Mouse (Mus musculus): ENCODE measurements at regions not wholly inside any gene's neighbourhood (a gene's known extent, or its start where the extent isn't known, plus 50 kb on each side); places are given as distances from the start of the nearest gene placed in this dataset.

DNA sequence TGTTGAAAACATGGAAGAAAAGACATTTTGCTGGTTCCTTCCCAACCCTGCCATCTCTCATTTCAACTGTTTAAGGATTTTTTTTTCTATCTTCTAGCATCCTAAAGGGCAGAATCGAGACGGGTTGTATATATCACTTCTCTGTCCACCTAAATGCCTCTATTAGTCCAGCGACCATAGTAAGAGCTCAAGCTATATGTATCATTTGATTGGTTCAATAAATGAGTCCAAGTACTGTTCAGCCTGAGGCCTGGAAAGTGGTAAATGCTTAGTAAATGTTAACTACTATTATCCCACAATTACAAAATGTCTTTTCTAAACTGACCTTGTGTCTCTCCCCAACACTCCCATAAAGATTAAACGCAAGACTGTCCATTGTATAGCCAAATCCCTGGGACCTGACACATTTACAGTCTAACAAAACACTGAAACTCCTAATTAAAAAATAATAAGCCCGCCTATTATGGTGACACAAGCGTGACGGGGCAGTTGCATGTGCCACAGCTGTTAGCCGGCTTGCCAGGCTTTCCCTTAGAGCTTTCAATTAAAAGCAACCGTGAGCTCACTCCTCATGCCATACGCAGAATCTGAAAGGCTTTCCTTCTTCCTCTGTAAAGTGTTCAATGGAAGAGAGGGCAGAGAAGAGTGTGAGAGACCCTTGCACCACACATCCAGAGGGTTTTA lies 336.7 kb upstream of the Tenm4 start:
- H3K4me2 ChIP-seq (ENCODE audit: low read depth, low read length) = no peak overlapping the region
- H3K36me3 ChIP-seq (ENCODE audit: control insufficient read depth, insufficient read depth, low read length) = no peaks in the 10 kb centered on the region
- H3K9me3 ChIP-seq (ENCODE audit: control insufficient read depth, low read length) = no peaks in the 10 kb centered on the region
- H3K27me3 ChIP-seq (ENCODE audit: control insufficient read depth, insufficient read depth, low read length) = no peaks in the 10 kb centered on the region
- H3K4me3 ChIP-seq (ENCODE audit: low read depth, low read length) = no peak overlapping the region
- no peak overlapping the region for H3K9ac ChIP-seq (replicated peaks; ENCODE audit: low read depth, low read length)
- peak; percentile 74; the same call in 1 of the 2 replicates for ATAC-seq (ENCODE audit: low read depth)
- WGBS = 35% methylated on average over 10 of the region's 10 CpGs
- H3K27ac ChIP-seq (ENCODE audit: low read depth, low read length) = no peak overlapping the region
- no peaks in the 10 kb centered on the region for H3K4me1 ChIP-seq (ENCODE audit: control insufficient read depth, insufficient read depth, low read length)

GRCm38 (mm10) chr7:95840476-95840875 lies 330.6 kb upstream of the Tenm4 start:
- Histone ChIP-seq H3K9ac (replicated peaks; ENCODE audit: low read depth, low read length) (no peak overlapping the region), H3K27ac (ENCODE audit: low read depth, low read length) (no peak overlapping the region), H3K4me3 (ENCODE audit: low read depth, low read length) (no peak overlapping the region), H3K27me3 (ENCODE audit: control insufficient read depth, insufficient read depth, low read length) (no peaks in the 10 kb centered on the region), H3K4me1 (ENCODE audit: control insufficient read depth, insufficient read depth, low read length) (no peaks in the 10 kb centered on the region), H3K36me3 (ENCODE audit: control insufficient read depth, insufficient read depth, low read length) (no peaks in the 10 kb centered on the region), H3K9me3 (ENCODE audit: control insufficient read depth, low read length) (no peaks in the 10 kb centered on the region), H3K4me2 (ENCODE audit: low read depth, low read length) (no peak overlapping the region)
- WGBS = 16% methylated on average over 2 of the region's 2 CpGs
- ATAC-seq (ENCODE audit: low read depth) = no peak

- WGBS = 66% methylated on average over 2 of the region's 2 CpGs
Measured at GRCm38 (mm10) chr7:95849874-95850273, 321.2 kb upstream of the Tenm4 start.

GRCm38 (mm10) chr7:95852630-95853029 lies 318.4 kb upstream of the Tenm4 start:
- Histone ChIP-seq H3K9me3 (ENCODE audit: control insufficient read depth, low read length) (no peaks in the 10 kb centered on the region), H3K4me1 (ENCODE audit: control insufficient read depth, insufficient read depth, low read length) (no peaks in the 10 kb centered on the region), H3K27me3 (ENCODE audit: control insufficient read depth, insufficient read depth, low read length) (no peaks in the 10 kb centered on the region), H3K9ac (replicated peaks; ENCODE audit: low read depth, low read length) (no peak overlapping the region), H3K4me3 (ENCODE audit: low read depth, low read length) (no peak overlapping the region), H3K36me3 (ENCODE audit: control insufficient read depth, insufficient read depth, low read length) (no peaks in the 10 kb centered on the region), H3K27ac (ENCODE audit: low read depth, low read length) (no peak overlapping the region), H3K4me2 (ENCODE audit: low read depth, low read length) (no peak overlapping the region)
- ATAC-seq (ENCODE audit: low read depth) = no peak
- WGBS = 78% methylated on average over 6 of the region's 6 CpGs

More at GRCm38 (mm10) chr7:95849874-95850273, 321.2 kb upstream of the Tenm4 start:
- no peaks in the 10 kb centered on the region for H3K4me1 ChIP-seq (ENCODE audit: control insufficient read depth, insufficient read depth, low read length)
- no peaks in the 10 kb centered on the region for H3K36me3 ChIP-seq (ENCODE audit: control insufficient read depth, insufficient read depth, low read length)
- no peaks in the 10 kb centered on the region for H3K27me3 ChIP-seq (ENCODE audit: control insufficient read depth, insufficient read depth, low read length)
- H3K4me3 ChIP-seq (ENCODE audit: low read depth, low read length) = no peak overlapping the region
- H3K9me3 ChIP-seq (ENCODE audit: control insufficient read depth, low read length) = no peaks in the 10 kb centered on the region
- H3K9ac ChIP-seq (replicated peaks; ENCODE audit: low read depth, low read length) = no peak overlapping the region
- no peak for ATAC-seq (ENCODE audit: low read depth)
- no peak overlapping the region for H3K27ac ChIP-seq (ENCODE audit: low read depth, low read length)
- no peak overlapping the region for H3K4me2 ChIP-seq (ENCODE audit: low read depth, low read length)

DNA sequence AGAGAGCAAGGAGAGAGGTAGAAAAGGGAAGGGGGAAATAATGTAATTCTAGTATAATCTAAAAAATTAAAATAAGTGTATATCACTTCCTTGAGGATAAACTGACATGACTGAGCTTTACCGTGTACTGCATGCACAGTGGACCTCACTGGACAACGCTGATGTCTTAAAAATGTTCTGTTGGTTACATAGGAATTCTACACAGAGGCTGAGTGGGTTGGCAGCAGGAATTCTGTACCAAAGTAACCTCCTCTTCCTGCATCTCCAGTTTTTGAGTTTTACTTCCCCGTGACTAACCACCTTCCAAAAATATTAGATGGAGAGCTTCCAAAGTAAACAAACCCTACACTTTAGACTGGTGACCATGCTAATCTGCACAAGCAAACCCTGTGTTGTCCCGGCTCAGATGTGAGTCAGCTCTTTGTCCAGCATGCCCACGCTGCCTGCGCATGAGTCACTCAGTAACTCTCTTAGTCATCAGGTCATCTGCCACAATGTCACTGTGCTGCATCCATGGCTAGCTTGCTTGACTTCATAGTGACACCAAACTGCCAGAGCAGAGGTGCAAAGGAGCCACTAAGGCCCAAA lies 317.7 kb upstream of the Tenm4 start:
- H3K9ac ChIP-seq (replicated peaks; ENCODE audit: low read depth, low read length) = no peak overlapping the region
- H3K9me3 ChIP-seq (ENCODE audit: control insufficient read depth, low read length) = no peaks in the 10 kb centered on the region
- 88% methylated on average over 6 of the region's 6 CpGs for WGBS
- no peak overlapping the region for H3K4me2 ChIP-seq (ENCODE audit: low read depth, low read length)
- H3K36me3 ChIP-seq (ENCODE audit: control insufficient read depth, insufficient read depth, low read length) = no peaks in the 10 kb centered on the region
- H3K4me3 ChIP-seq (ENCODE audit: low read depth, low read length) = no peak overlapping the region
- no peak overlapping the region for H3K27ac ChIP-seq (ENCODE audit: low read depth, low read length)
- H3K4me1 ChIP-seq (ENCODE audit: control insufficient read depth, insufficient read depth, low read length) = no peaks in the 10 kb centered on the region
- ATAC-seq (ENCODE audit: low read depth) = no peak
- H3K27me3 ChIP-seq (ENCODE audit: control insufficient read depth, insufficient read depth, low read length) = no peaks in the 10 kb centered on the region

- no peak overlapping the region for H3K4me2 ChIP-seq (ENCODE audit: low read depth, low read length)
- H3K36me3 ChIP-seq (ENCODE audit: control insufficient read depth, insufficient read depth, low read length) = no peaks in the 10 kb centered on the region
- H3K9me3 ChIP-seq (ENCODE audit: control insufficient read depth, low read length) = no peaks in the 10 kb centered on the region
- no peak overlapping the region for H3K4me3 ChIP-seq (ENCODE audit: low read depth, low read length)
- no peaks in the 10 kb centered on the region for H3K4me1 ChIP-seq (ENCODE audit: control insufficient read depth, insufficient read depth, low read length)
- H3K27me3 ChIP-seq (ENCODE audit: control insufficient read depth, insufficient read depth, low read length) = no peaks in the 10 kb centered on the region
- ATAC-seq (ENCODE audit: low read depth) = no peak
- H3K9ac ChIP-seq (replicated peaks; ENCODE audit: low read depth, low read length) = no peak overlapping the region
- H3K27ac ChIP-seq (ENCODE audit: low read depth, low read length) = no peak overlapping the region
Measured at GRCm38 (mm10) chr7:95858247-95858646, 312.8 kb upstream of the Tenm4 start.

DNA sequence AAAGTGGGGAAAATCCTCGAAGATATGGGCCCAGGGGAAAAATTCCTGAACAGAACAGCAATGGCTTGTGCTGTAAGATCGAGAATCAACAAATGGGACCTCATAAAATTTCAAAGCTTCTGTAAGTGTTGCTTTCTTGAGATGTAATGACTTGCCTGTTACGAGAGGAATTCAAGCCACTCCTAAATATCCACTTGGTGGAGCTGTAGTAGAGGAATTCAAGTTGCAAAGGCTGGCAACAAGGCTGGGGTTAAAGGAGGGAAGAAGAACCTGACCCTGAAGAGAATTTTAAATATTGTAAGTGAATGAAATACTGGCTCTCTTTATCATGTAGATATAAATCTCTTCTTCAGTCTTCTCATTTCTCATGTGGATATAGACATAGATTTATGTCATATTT lies 306.8 kb upstream of the Tenm4 start:
- no peak overlapping the region for H3K9ac ChIP-seq (replicated peaks; ENCODE audit: low read depth, low read length)
- WGBS = 44% methylated on average over 3 of the region's 3 CpGs
- H3K4me1 ChIP-seq (ENCODE audit: control insufficient read depth, insufficient read depth, low read length) = no peaks in the 10 kb centered on the region
- no peak overlapping the region for H3K4me2 ChIP-seq (ENCODE audit: low read depth, low read length)
- no peaks in the 10 kb centered on the region for H3K27me3 ChIP-seq (ENCODE audit: control insufficient read depth, insufficient read depth, low read length)
- ATAC-seq (ENCODE audit: low read depth) = no peak
- no peaks in the 10 kb centered on the region for H3K36me3 ChIP-seq (ENCODE audit: control insufficient read depth, insufficient read depth, low read length)
- no peaks in the 10 kb centered on the region for H3K9me3 ChIP-seq (ENCODE audit: control insufficient read depth, low read length)
- no peak overlapping the region for H3K4me3 ChIP-seq (ENCODE audit: low read depth, low read length)
- H3K27ac ChIP-seq (ENCODE audit: low read depth, low read length) = no peak overlapping the region

- Histone ChIP-seq H3K9me3 (ENCODE audit: control insufficient read depth, low read length) (no peaks in the 10 kb centered on the region), H3K4me1 (ENCODE audit: control insufficient read depth, insufficient read depth, low read length) (no peaks in the 10 kb centered on the region), H3K27ac (ENCODE audit: low read depth, low read length) (no peak overlapping the region), H3K27me3 (ENCODE audit: control insufficient read depth, insufficient read depth, low read length) (no peaks in the 10 kb centered on the region), H3K36me3 (ENCODE audit: control insufficient read depth, insufficient read depth, low read length) (no peaks in the 10 kb centered on the region), H3K4me2 (ENCODE audit: low read depth, low read length) (no peak overlapping the region), H3K4me3 (ENCODE audit: low read depth, low read length) (no peak overlapping the region), H3K9ac (replicated peaks; ENCODE audit: low read depth, low read length) (no peak overlapping the region)
- 49% methylated on average over 3 of the region's 3 CpGs for WGBS
- no peak for ATAC-seq (ENCODE audit: low read depth)
Measured at GRCm38 (mm10) chr7:95865270-95865669, 305.8 kb upstream of the Tenm4 start.

DNA sequence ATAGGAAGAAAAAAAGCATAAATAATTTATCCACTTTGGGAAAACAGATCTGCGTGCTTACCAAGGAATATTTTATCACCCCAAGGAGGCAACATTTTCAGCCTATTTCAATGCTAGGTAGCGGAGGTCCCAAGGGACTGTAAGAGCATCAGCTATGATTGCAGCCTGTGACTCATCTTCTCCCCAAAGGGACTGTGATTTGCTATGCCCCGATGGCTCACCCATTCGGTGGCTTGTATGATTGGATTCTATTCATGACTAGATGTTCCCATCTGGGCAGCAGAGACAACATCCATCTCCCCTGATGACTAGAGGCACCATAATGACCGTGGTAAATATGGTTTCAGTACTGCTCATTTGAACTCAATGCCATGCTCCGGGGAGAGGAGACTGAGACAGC lies 302.3 kb upstream of the Tenm4 start:
- no peak for ATAC-seq (ENCODE audit: low read depth)
- Histone ChIP-seq H3K4me1 (ENCODE audit: control insufficient read depth, insufficient read depth, low read length) (no peaks in the 10 kb centered on the region), H3K9me3 (ENCODE audit: control insufficient read depth, low read length) (no peaks in the 10 kb centered on the region), H3K4me2 (ENCODE audit: low read depth, low read length) (no peak overlapping the region), H3K4me3 (ENCODE audit: low read depth, low read length) (no peak overlapping the region), H3K27ac (ENCODE audit: low read depth, low read length) (no peak overlapping the region), H3K36me3 (ENCODE audit: control insufficient read depth, insufficient read depth, low read length) (no peaks in the 10 kb centered on the region), H3K27me3 (ENCODE audit: control insufficient read depth, insufficient read depth, low read length) (no peaks in the 10 kb centered on the region), H3K9ac (replicated peaks; ENCODE audit: low read depth, low read length) (no peak overlapping the region)
- 43% methylated on average over 6 of the region's 6 CpGs for WGBS

All from neural tube, embryonic 14.5 days (tissue).